16 mouse cellular contexts compared by ENCODE assay signal in the genomic region with DNA sequence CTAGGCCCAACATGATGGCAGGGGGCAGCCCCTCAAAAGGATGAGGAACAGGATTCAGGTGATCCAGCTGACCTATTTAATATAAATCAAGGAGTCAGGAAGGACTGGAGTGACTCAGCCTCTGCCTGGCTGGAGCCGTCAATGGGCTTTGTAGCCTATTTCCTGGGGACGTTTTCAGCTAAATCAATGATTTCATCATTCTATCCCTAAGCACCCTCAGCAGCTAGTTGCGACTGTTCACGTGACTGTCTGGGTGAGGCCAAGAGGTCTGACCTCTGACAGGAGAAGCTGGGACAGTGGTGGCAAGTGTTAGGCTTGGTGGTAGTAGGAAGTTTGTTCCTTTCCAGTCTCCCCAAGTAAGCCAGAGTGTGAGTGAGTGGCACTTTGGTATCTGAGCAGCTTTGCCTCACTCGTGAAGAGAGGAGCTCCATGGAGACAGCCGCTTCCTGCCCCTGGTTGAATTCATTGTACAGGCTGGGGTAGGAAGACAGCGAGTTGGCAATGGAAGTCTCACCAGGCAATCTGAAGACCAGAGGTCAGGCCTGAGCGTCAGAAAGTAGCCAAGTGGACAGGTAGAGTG.
DNase-seq lines count a peak whose midpoint lies in the region; TF ChIP-seq lines count a peak whose summit lies in the region.
"Had no signal": no experiment of that assay in that cellular context is flagged by ENCODE, and none has a peak within 500 bp of the region (broad histone marks: within the 10 kb centered on the region; RNA-seq: fewer than 3 reads in every experiment).

No protein-coding gene starts in this region.

- no peaks in the 10 kb centered on the region for H3K27me3 ChIP-seq in kidney, adult 2 months (replicated peaks; ENCODE audit: control insufficient read depth, insufficient read depth, low read length)
- H3K27me3 ChIP-seq in hindbrain, embryonic 10.5 days (ENCODE audit: insufficient read depth, poor library complexity, severe bottlenecking): no peaks in the 10 kb centered on the region
- H3K27me3 ChIP-seq: embryonic facial prominence, embryonic 15.5 days; heart, embryonic 12.5 days; kidney, embryonic 15.5 days; midbrain, embryonic 13.5 days had no signal

- H3K36me3 ChIP-seq in kidney, adult 2 months (ENCODE audit: control insufficient read depth, insufficient read depth, low read length): no peaks in the 10 kb centered on the region
- H3K36me3 ChIP-seq in hindbrain, embryonic 10.5 days: no peaks in the 10 kb centered on the region
- H3K36me3 ChIP-seq: embryonic facial prominence, embryonic 15.5 days; heart, embryonic 12.5 days; kidney, embryonic 15.5 days; midbrain, embryonic 13.5 days had no signal

- H3K4me3 ChIP-seq in kidney, adult 2 months (ENCODE audit: insufficient read depth, low read depth, low read length): no peak overlapping the region
- H3K4me3 ChIP-seq in hindbrain, embryonic 10.5 days: no peak overlapping the region
- H3K4me3 ChIP-seq: embryonic facial prominence, embryonic 15.5 days; heart, embryonic 12.5 days; kidney, embryonic 15.5 days; midbrain, embryonic 13.5 days had no signal

- H3K9me3 ChIP-seq in hindbrain, embryonic 10.5 days: no peaks in the 10 kb centered on the region
- H3K9me3 ChIP-seq: embryonic facial prominence, embryonic 15.5 days; heart, embryonic 12.5 days; kidney, embryonic 15.5 days; midbrain, embryonic 13.5 days had no signal

- 83% methylated on average over 8 of the region's 8 CpGs for WGBS in kidney, adult 2 months
- 88% methylated on average over 8 of the region's 8 CpGs for WGBS in hindbrain, embryonic 10.5 days

- H3K4me1 ChIP-seq in kidney, adult 2 months (ENCODE audit: control insufficient read depth, insufficient read depth, low read length): no peaks in the 10 kb centered on the region
- no peaks in the 10 kb centered on the region for H3K4me1 ChIP-seq in hindbrain, embryonic 10.5 days (replicated peaks)
- H3K4me1 ChIP-seq: embryonic facial prominence, embryonic 15.5 days; midbrain, embryonic 13.5 days had no signal

- TF ChIP-seq CTCF in kidney, adult 2 months (conservative IDR thresholded peaks at IDR 0.05; ENCODE audit: insufficient read depth, insufficient read length, low read depth, low read length): no peak

- peak; percentile 18 for DNase-seq in kidney, adult 2 months
- no peak for DNase-seq in kidney, postnatal 4 days
- peak; percentile 51 for DNase-seq in adrenal gland, postnatal 14 days
- DNase-seq in lung, adult 18-20 months: peak; percentile 53 to 60
- peak; percentile 28 for DNase-seq in skeletal muscle tissue, adult 2 months (ENCODE audit: low read depth, low spot score)
- no peak for DNase-seq in hindbrain, embryonic 10.5 days (ENCODE audit: low spot score)
- no peak for DNase-seq in cerebellum, postnatal 14 days
- DNase-seq: cerebellum, adult 8-10 months; forebrain, postnatal 0 days; gastrocnemius, postnatal 14 days; heart, postnatal 4 days had no signal

- TF ChIP-seq POLR2A in kidney, adult 2 months (IDR thresholded peaks at IDR 0.05; ENCODE audit: low read depth, low read length): no peak

- no peak overlapping the region for H3K27ac ChIP-seq in kidney, adult 2 months (ENCODE audit: insufficient read depth, low read depth, low read length)
- H3K27ac ChIP-seq in hindbrain, embryonic 10.5 days: no peak overlapping the region
- H3K27ac ChIP-seq: embryonic facial prominence, embryonic 15.5 days; kidney, embryonic 15.5 days; macrophage; midbrain, embryonic 13.5 days had no signal

Comparison
In these comparisons a context has a peak if more than half of its experiments do, and no peak if none do; other contexts are left out.
1. DNase-seq: peak in kidney, adult 2 months (single experiment), adrenal gland, postnatal 14 days (single experiment), lung, adult 18-20 months (2 of 2) and skeletal muscle tissue, adult 2 months (single experiment); none in kidney, postnatal 4 days (0 of 2), hindbrain, embryonic 10.5 days (single experiment) and cerebellum, postnatal 14 days (0 of 2).